Mouse (Mus musculus): ENCODE results near the gene Icosl. TPM values are rescaled to one million over a fixed set of nuclear protein-coding genes. Genes with fewer than 3 reads are reported as not detected.

Icosl gene
- total and polyA plus RNA-seq, 3 experiments, result 0.64 to 1.5 (median 1.3) TPM

DNA sequence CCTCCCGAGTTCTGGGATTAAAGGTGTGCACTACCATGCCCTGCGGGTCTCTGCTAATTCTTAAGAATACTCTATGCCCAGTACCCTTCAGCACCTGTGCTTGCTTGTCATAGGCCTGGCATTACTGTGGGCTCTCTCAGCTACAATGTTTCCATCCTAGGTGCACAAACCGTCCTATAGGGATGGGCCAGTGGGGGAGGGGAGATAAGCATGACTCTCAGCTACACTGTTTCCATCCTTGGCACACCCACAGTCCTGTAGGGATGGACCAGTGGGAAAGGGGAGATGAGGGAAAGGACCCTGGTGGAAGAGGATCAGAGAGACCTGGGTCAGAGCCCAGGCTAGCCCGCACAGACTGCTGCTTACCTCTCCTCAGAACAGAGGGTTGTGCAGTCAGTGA, 32.0 kb upstream of the Icosl start:
- Histone ChIP-seq H3K9me3 (replicated peaks; ENCODE audit: low read length) (no peaks in the 10 kb centered on the region), H3K4me3 (replicated peaks in 1 of 3; ENCODE audit: low read depth in 2 of 3, low read length in 2 of 3, poor library complexity in 1 of 3) (no peak overlapping the region), H3K79me2 (replicated peaks; ENCODE audit: control insufficient read depth, extremely low read depth, insufficient read depth, poor library complexity, severe bottlenecking) (no peaks in the 10 kb centered on the region), H3K9ac (ENCODE audit: insufficient read depth, low read depth) (no peak overlapping the region), H3K36me3 (replicated peaks in 1 of 2; ENCODE audit: control insufficient read depth in 1 of 2, insufficient read depth in 1 of 2, low read length in 1 of 2) (no peaks in the 10 kb centered on the region), H3K27ac (ENCODE audit: insufficient read depth, low read depth) (no peak overlapping the region), H3K27me3 (replicated peaks) (peaks cover 41% of the 10 kb centered on the region), H3K4me1 (ENCODE audit: control insufficient read depth in 1 of 2, insufficient read depth in 2 of 2) (peaks cover 0 to 2% of the 10 kb centered on the region in 2 experiments; a peak in 2 of 4 replicates), H3K4me2 (ENCODE audit: insufficient read depth, low read depth, poor library complexity, severe bottlenecking) (no peak overlapping the region)
- in situ Hi-C loops (cut with MboI; ENCODE audit: low pct_ligation_motif_present, low pct_unique_long_range_greater_than_20kb, low sequenced_read_pairs), result loop anchor here (25.0 kb wide), 1 partner anchor 350 kb away; no protein-coding TSS in a partner anchor
- dilution Hi-C loops (cut with MboI; ENCODE audit: extremely low pct_ligation_motif_present, extremely low pct_unique_long_range_greater_than_20kb, low sequenced_read_pairs), result no loop called here
- TF ChIP-seq CTCF (conservative IDR thresholded peaks at IDR 0.05 in 1 of 2, IDR thresholded peaks at IDR 0.05 in 1 of 2; ENCODE audit: low read depth in 2 of 2, low read length in 2 of 2), result no peak
- no peak for TF ChIP-seq RAD21 (IDR thresholded peaks at IDR 0.05; ENCODE audit: low read depth, low read length)
- TF ChIP-seq ZNF384 (IDR thresholded peaks at IDR 0.05; ENCODE audit: low read depth, low read length), result no peak
- no peak for TF ChIP-seq TCF12 (IDR thresholded peaks at IDR 0.05; ENCODE audit: low read depth, low read length)
- no peak for TF ChIP-seq E2F4 (IDR thresholded peaks at IDR 0.05; ENCODE audit: insufficient replicate concordance, low read depth, low read length)
- no peak for TF ChIP-seq SIN3A (IDR thresholded peaks at IDR 0.05; ENCODE audit: low read length)
- TF ChIP-seq USF1 (IDR thresholded peaks at IDR 0.05; ENCODE audit: low read depth, low read length), result no peak
- TF ChIP-seq CHD2 (IDR thresholded peaks at IDR 0.05; ENCODE audit: low read length), result no peak
- TF ChIP-seq NRF1 (IDR thresholded peaks at IDR 0.05; ENCODE audit: low read depth, low read length), result no peak
- TF ChIP-seq KAT2A (IDR thresholded peaks at IDR 0.05; ENCODE audit: insufficient replicate concordance, low read length), result no peak
- no peak for TF ChIP-seq EP300 (IDR thresholded peaks at IDR 0.05; ENCODE audit: low read length)
- TF ChIP-seq IRF4 (IDR thresholded peaks at IDR 0.05; ENCODE audit: low read depth, low read length), result no peak
- no peak for TF ChIP-seq ZKSCAN1 (IDR thresholded peaks at IDR 0.05; ENCODE audit: borderline replicate concordance, low read depth, low read length)
- no peak for TF ChIP-seq JUN (IDR thresholded peaks at IDR 0.05; ENCODE audit: insufficient read depth, low read depth, low read length)
- DNase-seq (ENCODE audit: extremely low read depth), result no peak

DNA sequence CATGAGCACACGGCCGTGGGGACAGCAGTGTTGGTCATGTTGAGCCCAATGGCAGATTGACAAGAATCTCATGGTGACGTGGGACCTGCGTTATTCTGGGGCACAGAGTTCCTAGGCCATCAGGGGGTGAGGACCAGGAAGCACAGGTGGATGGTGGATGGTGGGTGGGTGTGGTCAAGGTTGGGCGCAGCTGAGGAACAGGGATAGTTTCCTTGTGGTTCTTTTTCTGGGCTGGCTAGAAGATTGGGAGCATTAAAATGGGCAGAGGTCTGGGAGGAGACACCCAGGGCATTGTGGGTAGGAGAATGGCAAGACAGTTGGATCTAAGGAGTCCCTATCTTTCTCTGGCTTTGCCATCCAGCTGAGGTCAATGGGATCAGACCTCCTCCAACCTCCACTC, 27.5 kb upstream of the Icosl start, which contains the start of gene Dnmt3l:
Gene Dnmt3l, plus strand, starts transcription at position 301 of the 400 bp plus-strand sequence.
- no peak for DNase-seq (ENCODE audit: extremely low read depth)
- no peak within 1 kb of the TSS for H3K4me2 ChIP-seq (ENCODE audit: insufficient read depth, low read depth, poor library complexity, severe bottlenecking)
- H3K9ac ChIP-seq (ENCODE audit: insufficient read depth, low read depth), result no peak within 1 kb of the TSS
- in situ Hi-C loops (cut with MboI; ENCODE audit: low pct_ligation_motif_present, low pct_unique_long_range_greater_than_20kb, low sequenced_read_pairs), result loop anchor here (25.0 kb wide), 1 partner anchor 346 kb away; no protein-coding TSS in a partner anchor
- no peaks in the 10 kb centered on the region for H3K79me2 ChIP-seq (replicated peaks; ENCODE audit: control insufficient read depth, extremely low read depth, insufficient read depth, poor library complexity, severe bottlenecking)
- H3K9me3 ChIP-seq (replicated peaks; ENCODE audit: low read length), result no peaks in the 10 kb centered on the region
- no peak for TF ChIP-seq MEF2A (IDR thresholded peaks at IDR 0.05; ENCODE audit: borderline replicate concordance, low read depth, low read length)
- no peak for TF ChIP-seq BHLHE40 (IDR thresholded peaks at IDR 0.05; ENCODE audit: low read depth, low read length)
- H3K36me3 ChIP-seq (replicated peaks in 1 of 2; ENCODE audit: control insufficient read depth in 1 of 2, insufficient read depth in 1 of 2, low read length in 1 of 2), result no peaks in the 10 kb centered on the region
- H3K4me1 ChIP-seq (ENCODE audit: control insufficient read depth in 1 of 2, insufficient read depth in 2 of 2), result peaks cover 11 to 42% of the 10 kb centered on the region in 2 experiments
- H3K27me3 ChIP-seq (replicated peaks), result peaks cover 35% of the 10 kb centered on the region
- H3K27ac ChIP-seq (ENCODE audit: insufficient read depth, low read depth), result no peak within 1 kb of the TSS
- H3K4me3 ChIP-seq (replicated peaks in 1 of 3; ENCODE audit: low read depth in 2 of 3, low read length in 2 of 3, poor library complexity in 1 of 3), result no peak within 1 kb of the TSS
- dilution Hi-C loops (cut with MboI; ENCODE audit: extremely low pct_ligation_motif_present, extremely low pct_unique_long_range_greater_than_20kb, low sequenced_read_pairs), result no loop called here

Measured in CH12.LX (cell line).